Mouse (Mus musculus): ENCODE results near the gene Susd2. TPM values are rescaled to one million over a fixed set of nuclear protein-coding genes. Genes with fewer than 3 reads are reported as not detected.
A peak's percentile ranks its signal among the peaks of the same experiment; 100 is the strongest.

Gene Susd2
- total and polyA plus RNA-seq, 2 experiments from 2014 or later, result 3.6 to 6.1 TPM

DNA sequence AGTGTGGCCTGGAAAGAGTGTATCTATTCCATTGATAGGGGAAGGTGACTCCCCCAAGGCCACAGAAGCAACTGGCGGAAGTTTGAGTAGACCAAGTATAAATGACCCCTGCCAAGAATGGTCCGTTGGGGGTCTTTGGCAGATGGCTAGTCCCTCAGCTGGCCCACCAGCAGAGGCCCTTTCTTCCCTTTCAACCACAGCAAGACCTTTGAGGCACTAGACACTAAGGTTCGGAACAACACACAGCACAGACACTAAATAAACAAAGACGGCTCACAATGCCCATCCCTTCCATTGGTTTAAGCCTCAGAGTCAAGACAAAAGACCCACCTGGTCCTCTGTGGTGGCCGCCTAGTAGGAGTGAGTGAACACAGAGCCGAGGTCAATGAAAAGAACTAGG, 35.4 kb upstream of the Susd2 start:
- 93% methylated on average over 6 of the region's 6 CpGs for WGBS
- H3K27ac ChIP-seq (ENCODE audit: low read depth), result no peak overlapping the region
- H3K4me1 ChIP-seq (ENCODE audit: control insufficient read depth, insufficient read depth), result peaks cover 30% of the 10 kb centered on the region
- H3K27me3 ChIP-seq (ENCODE audit: control insufficient read depth, insufficient read depth, low read length), result no peaks in the 10 kb centered on the region
- no peak overlapping the region for H3K4me2 ChIP-seq (ENCODE audit: low read depth, low read length)
- TF ChIP-seq EP300 (IDR thresholded peaks at IDR 0.05; ENCODE audit: low read depth), result no peak
- no peak for DNase-seq (ENCODE audit: low spot score)
- no peaks in the 10 kb centered on the region for H3K9me3 ChIP-seq (replicated peaks; ENCODE audit: control insufficient read depth, low read length)
- no peak for ATAC-seq (ENCODE audit: insufficient read depth, low read depth)
- peaks cover 25% of the 10 kb centered on the region for H3K36me3 ChIP-seq (replicated peaks; ENCODE audit: control insufficient read depth, insufficient read depth, low read length)
- no peak overlapping the region for H3K4me3 ChIP-seq (ENCODE audit: low read depth, low read length)
- H3K9ac ChIP-seq (replicated peaks; ENCODE audit: low read depth, low read length), result no peak overlapping the region

DNA sequence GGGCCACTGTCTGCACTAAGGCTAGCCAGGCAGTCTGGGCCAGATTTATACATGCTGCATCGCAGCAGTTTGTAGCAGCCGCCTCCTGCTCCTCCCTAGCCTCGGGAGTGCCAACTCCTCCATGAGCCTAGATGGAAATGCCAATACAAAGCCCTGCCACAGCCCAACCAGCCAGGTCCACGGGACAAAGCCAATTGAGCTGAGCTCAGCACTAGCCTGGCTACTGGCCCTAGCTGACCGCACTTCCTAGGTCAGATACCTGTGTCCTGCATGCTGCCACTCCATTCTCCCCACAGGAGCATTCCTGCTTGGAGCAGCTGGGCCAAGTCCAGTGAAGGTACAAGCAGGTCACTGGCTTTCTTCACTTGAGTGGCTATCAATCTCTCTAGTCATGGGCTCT, 34.2 kb upstream of the Susd2 start:
- Histone ChIP-seq H3K9me3 (replicated peaks; ENCODE audit: control insufficient read depth, low read length) (no peaks in the 10 kb centered on the region), H3K27me3 (ENCODE audit: control insufficient read depth, insufficient read depth, low read length) (no peaks in the 10 kb centered on the region), H3K27ac (ENCODE audit: low read depth) (peak overlapping the region; percentile 15; the same call in 1 of the 2 replicates), H3K4me3 (ENCODE audit: low read depth, low read length) (no peak overlapping the region), H3K36me3 (replicated peaks; ENCODE audit: control insufficient read depth, insufficient read depth, low read length) (peaks cover 18% of the 10 kb centered on the region), H3K4me1 (ENCODE audit: control insufficient read depth, insufficient read depth) (peaks cover 30% of the 10 kb centered on the region), H3K9ac (replicated peaks; ENCODE audit: low read depth, low read length) (no peak overlapping the region), H3K4me2 (ENCODE audit: low read depth, low read length) (no peak overlapping the region)
- ATAC-seq (ENCODE audit: insufficient read depth, low read depth), result no peak
- no peak for DNase-seq (ENCODE audit: low spot score)
- 72% methylated on average over 5 of the region's 5 CpGs for WGBS
- TF ChIP-seq CTCF (IDR thresholded peaks at IDR 0.05; ENCODE audit: low read depth) (no peak), EP300 (IDR thresholded peaks at IDR 0.05; ENCODE audit: low read depth) (no peak)

DNA sequence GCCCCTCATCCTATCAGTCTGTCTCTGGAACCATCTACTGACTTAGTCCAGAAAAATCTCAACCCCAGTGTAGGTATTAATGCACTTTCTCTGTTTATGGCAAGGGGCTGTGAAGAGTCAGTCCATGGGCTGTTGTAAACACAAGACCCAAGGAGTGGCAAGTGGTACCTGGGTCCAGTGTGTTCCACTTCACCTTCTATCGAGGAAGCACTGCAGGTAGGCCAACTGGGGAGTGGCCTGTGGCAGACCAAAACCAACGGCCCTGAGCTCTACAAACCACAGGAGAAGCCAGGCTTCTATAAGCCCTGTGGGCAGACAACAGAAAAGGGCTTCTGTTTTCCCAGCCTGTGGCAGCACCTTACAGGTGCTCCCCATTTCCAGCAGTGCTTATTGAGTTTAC, 33.8 kb upstream of the Susd2 start:
- H3K27me3 ChIP-seq (ENCODE audit: control insufficient read depth, insufficient read depth, low read length), result no peaks in the 10 kb centered on the region
- TF ChIP-seq CTCF (IDR thresholded peaks at IDR 0.05; ENCODE audit: low read depth), result no peak
- no peak for TF ChIP-seq EP300 (IDR thresholded peaks at IDR 0.05; ENCODE audit: low read depth)
- H3K27ac ChIP-seq (ENCODE audit: low read depth), result peak overlapping the region; percentile 65
- no peaks in the 10 kb centered on the region for H3K9me3 ChIP-seq (replicated peaks; ENCODE audit: control insufficient read depth, low read length)
- ATAC-seq (ENCODE audit: insufficient read depth, low read depth), result no peak
- H3K9ac ChIP-seq (replicated peaks; ENCODE audit: low read depth, low read length), result no peak overlapping the region
- no peak overlapping the region for H3K4me2 ChIP-seq (ENCODE audit: low read depth, low read length)
- no peak overlapping the region for H3K4me3 ChIP-seq (ENCODE audit: low read depth, low read length)
- peaks cover 30% of the 10 kb centered on the region for H3K4me1 ChIP-seq (ENCODE audit: control insufficient read depth, insufficient read depth)
- WGBS, result 87% methylated on average over 2 of the region's 2 CpGs
- no peak for DNase-seq (ENCODE audit: low spot score)
- peaks cover 14% of the 10 kb centered on the region; the same call in 1 of the 2 replicates for H3K36me3 ChIP-seq (replicated peaks; ENCODE audit: control insufficient read depth, insufficient read depth, low read length)

DNA sequence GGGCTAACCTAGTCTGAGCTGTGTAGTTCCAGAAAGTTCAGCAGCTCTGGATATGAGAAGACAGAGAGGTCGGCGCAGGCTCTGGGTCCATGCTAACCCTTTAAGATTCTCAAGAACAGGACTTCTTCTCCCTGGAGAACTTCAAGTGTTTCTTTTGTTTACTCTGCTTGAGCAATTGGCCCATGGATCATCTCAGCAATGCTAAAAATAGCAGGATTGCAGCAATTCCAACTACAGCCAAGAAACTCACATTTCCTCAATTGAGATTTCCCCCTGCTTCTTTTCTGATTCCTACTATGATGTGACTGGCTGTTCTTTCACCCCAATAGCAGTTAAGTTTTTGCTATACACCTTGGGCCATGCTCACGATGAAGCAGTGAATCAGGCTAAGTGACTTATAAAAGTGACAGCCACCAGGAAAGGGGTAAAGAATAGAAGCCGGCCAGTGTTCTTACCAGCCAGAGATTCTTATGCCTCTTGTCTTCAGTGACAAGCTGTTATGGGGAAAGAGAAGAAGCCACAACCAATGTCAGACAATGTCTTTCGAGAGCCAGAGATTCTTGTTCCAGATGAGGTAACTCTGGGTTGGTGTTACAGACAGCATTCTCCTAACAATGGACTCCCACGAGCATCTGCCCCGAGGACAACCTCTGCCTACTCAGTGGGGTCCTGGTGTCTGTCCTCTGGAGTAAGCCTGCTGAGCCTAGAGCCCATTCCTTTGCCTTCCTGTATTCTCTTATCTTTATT, 33.2 kb upstream of the Susd2 start:
- no peak overlapping the region for H3K4me2 ChIP-seq (ENCODE audit: low read depth, low read length)
- no peaks in the 10 kb centered on the region for H3K27me3 ChIP-seq (ENCODE audit: control insufficient read depth, insufficient read depth, low read length)
- ATAC-seq (ENCODE audit: insufficient read depth, low read depth) (no peak), DNase-seq (ENCODE audit: low spot score) (peak; percentile 46)
- WGBS, result 56% methylated on average over 7 of the region's 7 CpGs
- H3K9ac ChIP-seq (replicated peaks; ENCODE audit: low read depth, low read length), result no peak overlapping the region
- H3K9me3 ChIP-seq (replicated peaks; ENCODE audit: control insufficient read depth, low read length), result no peaks in the 10 kb centered on the region
- H3K4me3 ChIP-seq (ENCODE audit: low read depth, low read length), result no peak overlapping the region
- TF ChIP-seq CTCF (IDR thresholded peaks at IDR 0.05; ENCODE audit: low read depth), result no peak
- TF ChIP-seq EP300 (IDR thresholded peaks at IDR 0.05; ENCODE audit: low read depth), result no peak
- peak overlapping the region; percentile 65 for H3K27ac ChIP-seq (ENCODE audit: low read depth)
- H3K36me3 ChIP-seq (replicated peaks; ENCODE audit: control insufficient read depth, insufficient read depth, low read length), result 0 out of 2 replicates have a peak, but pooled peaks cover 13% of the 10 kb centered on the region
- peaks cover 30% of the 10 kb centered on the region for H3K4me1 ChIP-seq (ENCODE audit: control insufficient read depth, insufficient read depth)

DNA sequence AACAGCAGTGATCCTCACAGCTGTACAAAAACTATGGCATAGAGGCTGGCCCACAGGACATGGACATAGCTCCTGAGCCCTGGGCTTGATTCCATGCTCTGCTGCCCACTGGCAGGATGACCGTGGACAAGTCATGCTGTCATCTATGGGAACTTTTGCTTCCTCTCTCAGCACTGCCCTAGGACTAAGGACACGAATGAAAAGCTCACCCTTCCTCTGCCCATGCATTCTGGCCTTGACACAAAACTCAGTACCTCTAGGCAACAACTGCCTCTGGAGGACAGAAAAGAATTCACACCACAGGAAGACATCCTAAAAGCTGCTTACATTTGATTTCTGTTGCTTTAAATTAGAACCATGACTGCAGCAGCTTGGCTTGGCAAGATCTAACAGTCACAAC, 32.5 kb upstream of the Susd2 start:
- Histone ChIP-seq H3K9me3 (replicated peaks; ENCODE audit: control insufficient read depth, low read length) (no peaks in the 10 kb centered on the region), H3K4me2 (ENCODE audit: low read depth, low read length) (no peak overlapping the region), H3K4me1 (ENCODE audit: control insufficient read depth, insufficient read depth) (peaks cover 30% of the 10 kb centered on the region), H3K27me3 (ENCODE audit: control insufficient read depth, insufficient read depth, low read length) (no peaks in the 10 kb centered on the region), H3K36me3 (replicated peaks; ENCODE audit: control insufficient read depth, insufficient read depth, low read length) (0 out of 2 replicates have a peak, but pooled peaks cover 14% of the 10 kb centered on the region), H3K27ac (ENCODE audit: low read depth) (peak overlapping the region; percentile 58), H3K4me3 (ENCODE audit: low read depth, low read length) (no peak overlapping the region), H3K9ac (replicated peaks; ENCODE audit: low read depth, low read length) (no peak overlapping the region)
- WGBS, result 65% methylated on average over 2 of the region's 2 CpGs
- ATAC-seq (ENCODE audit: insufficient read depth, low read depth), result no peak
- no peak for DNase-seq (ENCODE audit: low spot score)
- no peak for TF ChIP-seq EP300 (IDR thresholded peaks at IDR 0.05; ENCODE audit: low read depth)
- TF ChIP-seq CTCF (IDR thresholded peaks at IDR 0.05; ENCODE audit: low read depth), result no peak

DNA sequence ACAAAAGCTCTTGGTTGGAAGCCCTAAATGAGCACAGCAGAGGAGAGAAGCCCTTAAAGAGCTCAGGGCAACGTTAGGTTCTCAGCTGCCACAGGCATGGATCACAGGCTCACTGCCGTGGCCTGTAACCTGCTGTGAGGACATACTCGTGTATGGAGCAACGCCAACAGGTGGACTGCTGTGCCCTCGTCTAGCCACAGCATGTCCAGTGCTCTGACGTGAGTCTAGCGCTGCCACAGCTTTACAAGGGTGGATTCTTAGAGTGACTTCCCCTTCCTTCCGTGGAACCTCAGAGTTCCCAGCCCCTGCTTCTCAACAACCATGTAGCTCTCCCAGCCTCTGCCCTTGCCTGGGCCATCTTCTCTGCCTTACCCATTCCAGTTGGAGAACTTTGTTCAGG, 31.8 kb upstream of the Susd2 start:
- H3K27me3 ChIP-seq (ENCODE audit: control insufficient read depth, insufficient read depth, low read length), result no peaks in the 10 kb centered on the region
- peak overlapping the region; percentile 58 for H3K27ac ChIP-seq (ENCODE audit: low read depth)
- WGBS, result 90% methylated on average over 8 of the region's 8 CpGs

More for the DNA sequence above, 31.8 kb upstream of the Susd2 start:
- Histone ChIP-seq H3K4me3 (ENCODE audit: low read depth, low read length) (no peak overlapping the region), H3K9ac (replicated peaks; ENCODE audit: low read depth, low read length) (no peak overlapping the region), H3K4me1 (ENCODE audit: control insufficient read depth, insufficient read depth) (peaks cover 30% of the 10 kb centered on the region), H3K9me3 (replicated peaks; ENCODE audit: control insufficient read depth, low read length) (no peaks in the 10 kb centered on the region), H3K36me3 (replicated peaks; ENCODE audit: control insufficient read depth, insufficient read depth, low read length) (peaks cover 21% of the 10 kb centered on the region; the same call in 1 of the 2 replicates), H3K4me2 (ENCODE audit: low read depth, low read length) (no peak overlapping the region)
- no peak for DNase-seq (ENCODE audit: low spot score)
- no peak for ATAC-seq (ENCODE audit: insufficient read depth, low read depth)
- TF ChIP-seq EP300 (IDR thresholded peaks at IDR 0.05; ENCODE audit: low read depth) (no peak), CTCF (IDR thresholded peaks at IDR 0.05; ENCODE audit: low read depth) (no peak)
